In genomic region chr1:90205223-90205622, GRCm38 (mm10) we compare ENCODE assay signal across 8 mouse cellular contexts. TPM values are rescaled to one million over a fixed set of nuclear protein-coding genes. Genes with fewer than 3 reads are reported as not detected.
DNase-seq lines count a peak whose midpoint lies in the region; ATAC-seq and TF ChIP-seq lines count a peak whose summit lies in the region.

No protein-coding gene starts in this region.

- H3K9me3 ChIP-seq in neural tube, embryonic 11.5 days (ENCODE audit: control insufficient read depth, low read length), result no peaks in the 10 kb centered on the region

- H3K36me3 ChIP-seq in heart, adult 2 months (ENCODE audit: control insufficient read depth, insufficient read depth, low read length), result peaks cover 13% of the 10 kb centered on the region
- no peaks in the 10 kb centered on the region for H3K36me3 ChIP-seq in liver, adult 2 months (ENCODE audit: control insufficient read depth, insufficient read depth, low read length)
- H3K36me3 ChIP-seq in neural tube, embryonic 11.5 days (ENCODE audit: control insufficient read depth, insufficient read depth, low read length), result no peaks in the 10 kb centered on the region

- peak overlapping the region; percentile 69 for H3K4me2 ChIP-seq in neural tube, embryonic 11.5 days (ENCODE audit: low read depth)

- DNase-seq in cerebellum, adult 11 months, result peak; percentile 12
- DNase-seq in cerebellum, adult 18-20 months, result no peak
- peak; percentile 82 for DNase-seq in embryo, embryonic 10 days (ENCODE audit: low spot score)
- DNase-seq in heart, adult 2 months, result peak; percentile 62 to 73
- peak; percentile 74 for DNase-seq in kidney, adult 9 months
- DNase-seq in liver, adult 2 months (ENCODE audit: extremely low read depth, low read depth, low spot score), result peak; percentile 6
- DNase-seq in neural tube, embryonic 11.5 days (ENCODE audit: low spot score), result peak; percentile 80

- peaks cover 30% of the 10 kb centered on the region for H3K4me1 ChIP-seq in heart, adult 2 months (ENCODE audit: control insufficient read depth, insufficient read depth, low read length)
- H3K4me1 ChIP-seq in liver, adult 2 months (ENCODE audit: control insufficient read depth, insufficient read depth, low read length), result no peaks in the 10 kb centered on the region
- peaks cover 28% of the 10 kb centered on the region for H3K4me1 ChIP-seq in neural tube, embryonic 11.5 days (ENCODE audit: control insufficient read depth, insufficient read depth, low read length)

- intact Hi-C loops in heart, adult 2 months (cut with DNase I), result loop anchor here (1.0 kb wide), 2 partner anchors 40 to 383 kb away; no protein-coding TSS in a partner anchor

- TF ChIP-seq CTCF in heart, adult 2 months (IDR thresholded peaks at IDR 0.05), result peak; percentile 86
- TF ChIP-seq CTCF in liver, adult 2 months (IDR thresholded peaks at IDR 0.05; ENCODE audit: low read depth, low read length), result peak; percentile 68

- peak; percentile 79 for TF ChIP-seq EP300 in heart, adult 2 months (IDR thresholded peaks at IDR 0.05; ENCODE audit: insufficient read depth, low read depth, low read length)

- no peaks in the 10 kb centered on the region for H3K27me3 ChIP-seq in heart, adult 2 months (ENCODE audit: control insufficient read depth, insufficient read depth, low read length)
- H3K27me3 ChIP-seq in liver, adult 2 months (ENCODE audit: control insufficient read depth, insufficient read depth, low read length), result 0 out of 2 replicates have a peak, but pooled peaks cover 5% of the 10 kb centered on the region
- H3K27me3 ChIP-seq in neural tube, embryonic 11.5 days (ENCODE audit: control insufficient read depth, insufficient read depth, low read length), result no peaks in the 10 kb centered on the region

- peak overlapping the region; percentile 98 for H3K27ac ChIP-seq in heart, adult 2 months
- no peak overlapping the region for H3K27ac ChIP-seq in liver, adult 2 months (replicated peaks; ENCODE audit: insufficient read depth, low read depth, low read length)
- H3K27ac ChIP-seq in neural tube, embryonic 11.5 days (ENCODE audit: low read depth, low read length), result peak overlapping the region; percentile 69

- ATAC-seq in neural tube, embryonic 11.5 days (ENCODE audit: insufficient read depth, low FRiP score, low TSS enrichment), result no peak
- ATAC-seq in megakaryocyte progenitor cell, adult 5-6 weeks (replicated peaks; ENCODE audit: poor library complexity), result no peak

- H3K79me2 ChIP-seq in heart, adult 2 months (replicated peaks; ENCODE audit: control insufficient read depth, insufficient read depth, low read length), result no peaks in the 10 kb centered on the region; the same call in none of the 2 replicates
- no peaks in the 10 kb centered on the region for H3K79me2 ChIP-seq in liver, adult 2 months (ENCODE audit: control insufficient read depth, insufficient read depth, low read length)

- H3K9ac ChIP-seq in heart, adult 2 months (ENCODE audit: low read depth, low read length), result peak overlapping the region; percentile 66
- no peak overlapping the region for H3K9ac ChIP-seq in liver, adult 2 months (ENCODE audit: low read depth, low read length)
- H3K9ac ChIP-seq in neural tube, embryonic 11.5 days (ENCODE audit: low read length), result peak overlapping the region; percentile 82

- H3K4me3 ChIP-seq in heart, adult 2 months, result peak overlapping the region; percentile 84
- no peak overlapping the region for H3K4me3 ChIP-seq in liver, adult 2 months (ENCODE audit: insufficient read depth, low read depth, low read length)
- H3K4me3 ChIP-seq in neural tube, embryonic 11.5 days (ENCODE audit: low read depth, low read length), result peak overlapping the region; percentile 66

- peak; percentile 42; the same call in 1 of the 2 replicates for TF ChIP-seq POLR2A in heart, adult 2 months (IDR thresholded peaks at IDR 0.05; ENCODE audit: insufficient read depth, low read depth, low read length)
- TF ChIP-seq POLR2A in liver, adult 2 months (IDR thresholded peaks at IDR 0.05; ENCODE audit: extremely low read depth, insufficient read depth, low read length), result no peak

- 0% methylated on average over 6 of the region's 6 CpGs for WGBS in heart, adult 2 months
- WGBS in liver, adult 2 months, result 17% methylated on average over 6 of the region's 6 CpGs
- 2% methylated on average over 6 of the region's 6 CpGs for WGBS in neural tube, embryonic 11.5 days

RNA-seq across cellular contexts. Expression of gene Ackr3, which starts 1.4 kb away (rescaled TPM):
- total RNA-seq in heart, adult 2 months (2021), result 10 to 100 TPM; 56.5 to 58.0 TPM
- polyA plus RNA-seq in heart, adult 2 months (2012; rRNA removed), result 186 and 351 TPM in 2 replicates
- total RNA-seq in liver, adult 2 months (2014; rRNA removed), result 0.46 and 0.74 TPM in 2 replicates
- 1.5 and 2.4 TPM in 2 replicates for polyA plus RNA-seq in liver, adult 2 months (2012; rRNA removed)
- 45.9 and 47.0 TPM in 2 replicates for polyA plus RNA-seq in neural tube, embryonic 11.5 days (2014; fragmentation: Nextera tagmentation; extraction: Ambion mirVana)
- total RNA-seq in megakaryocyte progenitor cell, adult 5-6 weeks (2015), result not detected in 2 replicates
- total RNA-seq in megakaryocyte progenitor cell, adult 5-6 weeks (2017), result not detected in 2 replicates

RNA-seq across cellular contexts. Expression of gene Iqca, which starts 52.0 kb away (rescaled TPM):
- not detected for total RNA-seq in heart, adult 2 months (2021)
- polyA plus RNA-seq in heart, adult 2 months (2012; rRNA removed), result 0.43 TPM in 1 of 2 replicates, not detected in the other
- total RNA-seq in liver, adult 2 months (2014; rRNA removed), result not detected in 2 replicates
- polyA plus RNA-seq in liver, adult 2 months (2012; rRNA removed), result not detected in 2 replicates
- polyA plus RNA-seq in neural tube, embryonic 11.5 days (2014; fragmentation: Nextera tagmentation; extraction: Ambion mirVana), result 0.11 TPM in 1 of 2 replicates, not detected in the other
- total RNA-seq in megakaryocyte progenitor cell, adult 5-6 weeks (2015), result not detected in 2 replicates
- not detected in 2 replicates for total RNA-seq in megakaryocyte progenitor cell, adult 5-6 weeks (2017)

Comparison
In these comparisons a context has a peak if more than half of its experiments do, and no peak if none do; other contexts are left out.
1. DNase-seq: peak in cerebellum, adult 11 months (single experiment), embryo, embryonic 10 days (single experiment), heart, adult 2 months (2 of 2), kidney, adult 9 months (single experiment), liver, adult 2 months (single experiment) and neural tube, embryonic 11.5 days (single experiment); none in cerebellum, adult 18-20 months (0 of 2).
2. RNA of gene Ackr3, which starts 1.4 kb away (total RNA-seq): 56.5 to 58.0 TPM in heart, adult 2 months; 0.46 to 0.74 TPM in liver, adult 2 months and not detected in megakaryocyte progenitor cell, adult 5-6 weeks; every median in the first group is over 10 times any median in the second.